Mouse (Mus musculus): ENCODE measurements around the gene Tspear. TPM values are rescaled to one million over a fixed set of nuclear protein-coding genes. Genes with fewer than 3 reads are reported as not detected.

The Tspear gene
- polyA plus RNA-seq, 1 experiment from 2014 or later = 0.38 TPM

GRCm38 (mm10) chr10:77835647-77836046, 149.3 kb downstream of the Tspear start, which contains the start of gene Krtap10-10:
TSS of gene Krtap10-10 (plus strand) at chr10:77835947.
- 50% methylated on average over 9 of the region's 9 CpGs for WGBS

DNA sequence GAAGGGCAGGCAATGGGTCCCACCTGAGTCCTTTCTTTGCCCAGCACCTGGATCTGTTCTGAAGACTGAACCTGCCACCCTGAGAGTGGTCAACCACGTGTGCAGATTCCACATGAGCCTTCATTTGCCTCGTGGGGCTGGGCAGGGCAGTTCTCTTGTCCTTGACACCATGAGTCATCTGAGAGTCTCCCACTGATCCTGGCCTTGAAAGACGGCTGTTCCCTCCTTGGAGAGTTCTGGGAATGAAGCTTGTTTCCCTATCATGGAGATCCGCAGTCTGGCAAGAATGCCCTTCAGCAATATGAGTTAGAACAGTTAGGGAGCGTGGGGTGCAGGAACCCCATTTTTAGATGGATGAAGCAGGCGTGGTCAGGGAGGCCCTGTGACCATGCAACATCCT, 152.6 kb downstream of the Tspear start:
- 65% methylated on average over 6 of the region's 6 CpGs for WGBS
- no peak for ATAC-seq (ENCODE audit: low read depth)
- H3K4me2 ChIP-seq (ENCODE audit: low read depth, low read length) = no peak overlapping the region
- no peak overlapping the region for H3K4me3 ChIP-seq (ENCODE audit: low read length)
- H3K27me3 ChIP-seq (ENCODE audit: control insufficient read depth, insufficient read depth, low read depth, low read length) = no peaks in the 10 kb centered on the region
- H3K9ac ChIP-seq (ENCODE audit: low read length) = no peak overlapping the region
- 0 out of 2 replicates have a peak, but pooled peaks cover 2% of the 10 kb centered on the region for H3K9me3 ChIP-seq (ENCODE audit: control insufficient read depth, low read length)
- no peak overlapping the region for H3K27ac ChIP-seq (ENCODE audit: low read length)
- H3K36me3 ChIP-seq (ENCODE audit: control insufficient read depth, insufficient read depth, low read length) = no peaks in the 10 kb centered on the region
- H3K4me1 ChIP-seq (replicated peaks; ENCODE audit: control insufficient read depth, insufficient read depth, low read length) = no peaks in the 10 kb centered on the region

More at GRCm38 (mm10) chr10:77835647-77836046, 149.3 kb downstream of the Tspear start, which contains the start of gene Krtap10-10:
- H3K36me3 ChIP-seq (ENCODE audit: control insufficient read depth, insufficient read depth, low read length) = no peaks in the 10 kb centered on the region
- no peak within 1 kb of the TSS for H3K27ac ChIP-seq (ENCODE audit: low read length)
- no peak within 1 kb of the TSS for H3K9ac ChIP-seq (ENCODE audit: low read length)
- H3K9me3 ChIP-seq (ENCODE audit: control insufficient read depth, low read length) = no peaks in the 10 kb centered on the region
- H3K4me1 ChIP-seq (replicated peaks; ENCODE audit: control insufficient read depth, insufficient read depth, low read length) = no peaks in the 10 kb centered on the region
- no peaks in the 10 kb centered on the region for H3K27me3 ChIP-seq (ENCODE audit: control insufficient read depth, insufficient read depth, low read depth, low read length)
- H3K4me3 ChIP-seq (ENCODE audit: low read length) = no peak within 1 kb of the TSS
- ATAC-seq (ENCODE audit: low read depth) = no peak
- no peak within 1 kb of the TSS for H3K4me2 ChIP-seq (ENCODE audit: low read depth, low read length)

DNA sequence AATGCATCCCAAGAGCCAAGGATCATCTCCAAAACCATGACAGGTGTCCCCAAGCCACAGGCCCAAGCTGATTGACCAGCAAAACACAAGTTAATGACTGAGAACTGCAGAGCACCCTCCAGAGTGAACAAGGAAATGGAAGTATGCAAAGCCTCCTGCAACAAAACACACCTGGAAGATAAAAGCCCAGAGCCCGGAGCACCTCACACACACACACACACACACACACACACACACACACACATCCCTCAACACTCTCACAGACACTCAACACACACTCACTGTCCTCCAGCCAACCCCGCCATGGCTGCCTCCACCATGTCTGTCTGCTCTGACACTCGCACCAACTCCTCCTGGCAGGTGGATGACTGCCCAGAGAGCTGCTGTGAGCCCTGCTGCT, 160.1 kb downstream of the Tspear start, which contains the start of gene Gm36176:
Gene Gm36176 (plus strand): TSS at position 301 of the 400 bp plus-strand sequence.
- Histone ChIP-seq H3K27me3 (ENCODE audit: control insufficient read depth, insufficient read depth, low read depth, low read length) (no peaks in the 10 kb centered on the region), H3K9ac (ENCODE audit: low read length) (no peak within 1 kb of the TSS), H3K4me2 (ENCODE audit: low read depth, low read length) (no peak within 1 kb of the TSS), H3K9me3 (ENCODE audit: control insufficient read depth, low read length) (0 out of 2 replicates have a peak, but pooled peaks cover 2% of the 10 kb centered on the region), H3K4me3 (ENCODE audit: low read length) (no peak within 1 kb of the TSS), H3K27ac (ENCODE audit: low read length) (no peak within 1 kb of the TSS), H3K4me1 (replicated peaks; ENCODE audit: control insufficient read depth, insufficient read depth, low read length) (no peaks in the 10 kb centered on the region), H3K36me3 (ENCODE audit: control insufficient read depth, insufficient read depth, low read length) (no peaks in the 10 kb centered on the region)
- no peak for ATAC-seq (ENCODE audit: low read depth)
- WGBS = 48% methylated on average over 3 of the region's 3 CpGs

DNA sequence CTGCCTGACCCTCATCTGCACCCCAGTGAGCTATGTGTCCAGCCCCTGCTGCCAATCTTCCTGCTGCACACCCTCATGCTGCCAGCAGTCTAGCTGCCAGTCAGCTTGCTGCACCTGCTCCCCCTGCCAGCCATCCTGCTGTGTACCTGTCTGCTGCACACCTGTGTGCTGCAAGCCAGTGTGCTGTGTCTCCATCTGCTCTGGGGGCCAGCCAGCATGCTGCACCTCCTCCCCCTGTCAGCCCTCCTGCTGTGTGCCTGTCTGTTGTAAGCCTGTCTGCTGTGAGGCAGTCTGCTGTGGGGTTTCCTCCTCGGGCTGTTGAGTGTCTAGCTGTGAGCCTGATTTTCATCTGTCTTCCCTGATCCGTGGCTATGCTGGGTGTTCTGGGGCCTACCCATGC, 160.6 kb downstream of the Tspear start:
- H3K27me3 ChIP-seq (ENCODE audit: control insufficient read depth, insufficient read depth, low read depth, low read length) = no peaks in the 10 kb centered on the region
- H3K4me2 ChIP-seq (ENCODE audit: low read depth, low read length) = no peak overlapping the region
- no peak overlapping the region for H3K4me3 ChIP-seq (ENCODE audit: low read length)
- no peaks in the 10 kb centered on the region for H3K36me3 ChIP-seq (ENCODE audit: control insufficient read depth, insufficient read depth, low read length)
- no peaks in the 10 kb centered on the region for H3K4me1 ChIP-seq (replicated peaks; ENCODE audit: control insufficient read depth, insufficient read depth, low read length)
- H3K9ac ChIP-seq (ENCODE audit: low read length) = no peak overlapping the region
- 10% methylated on average over 2 of the region's 2 CpGs for WGBS
- H3K27ac ChIP-seq (ENCODE audit: low read length) = no peak overlapping the region
- no peak for ATAC-seq (ENCODE audit: low read depth)
- H3K9me3 ChIP-seq (ENCODE audit: control insufficient read depth, low read length) = 0 out of 2 replicates have a peak, but pooled peaks cover 2% of the 10 kb centered on the region

DNA sequence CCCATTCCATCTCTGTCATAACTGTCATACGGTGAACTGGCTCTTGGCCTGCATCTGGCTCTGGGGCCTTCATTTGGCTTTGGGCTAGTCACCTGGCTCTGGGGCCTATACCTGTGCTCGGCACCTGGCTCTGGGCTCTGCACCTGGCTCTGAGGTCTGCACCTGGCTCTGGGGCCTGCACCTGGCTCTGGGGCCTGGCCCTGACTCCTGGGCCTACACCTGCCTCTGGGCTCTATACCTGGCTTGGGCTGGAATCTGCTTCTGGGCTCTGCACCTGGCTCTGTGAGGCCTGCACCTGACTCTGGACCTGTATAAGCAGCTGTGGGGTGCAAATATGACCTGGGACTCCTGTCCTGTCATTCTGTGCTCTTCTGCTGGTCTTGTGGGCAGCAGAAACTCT, 161.2 kb downstream of the Tspear start:
- WGBS = 86% methylated on average over 2 of the region's 2 CpGs
- no peak overlapping the region for H3K4me2 ChIP-seq (ENCODE audit: low read depth, low read length)
- no peak for ATAC-seq (ENCODE audit: low read depth)
- H3K36me3 ChIP-seq (ENCODE audit: control insufficient read depth, insufficient read depth, low read length) = no peaks in the 10 kb centered on the region
- H3K9me3 ChIP-seq (ENCODE audit: control insufficient read depth, low read length) = 0 out of 2 replicates have a peak, but pooled peaks cover 2% of the 10 kb centered on the region
- no peak overlapping the region for H3K27ac ChIP-seq (ENCODE audit: low read length)
- no peak overlapping the region for H3K9ac ChIP-seq (ENCODE audit: low read length)
- H3K4me3 ChIP-seq (ENCODE audit: low read length) = no peak overlapping the region
- H3K27me3 ChIP-seq (ENCODE audit: control insufficient read depth, insufficient read depth, low read depth, low read length) = no peaks in the 10 kb centered on the region
- no peaks in the 10 kb centered on the region for H3K4me1 ChIP-seq (replicated peaks; ENCODE audit: control insufficient read depth, insufficient read depth, low read length)

- WGBS = 52% methylated on average over 9 of the region's 9 CpGs
- no peak for ATAC-seq (ENCODE audit: low read depth)
- no peaks in the 10 kb centered on the region; the same call in 1 of the 2 replicates for H3K27me3 ChIP-seq (ENCODE audit: control insufficient read depth, insufficient read depth, low read depth, low read length)
- no peak within 1 kb of the TSS for H3K27ac ChIP-seq (ENCODE audit: low read length)
- no peak within 1 kb of the TSS for H3K4me2 ChIP-seq (ENCODE audit: low read depth, low read length)
- no peaks in the 10 kb centered on the region for H3K36me3 ChIP-seq (ENCODE audit: control insufficient read depth, insufficient read depth, low read length)
- no peak within 1 kb of the TSS for H3K9ac ChIP-seq (ENCODE audit: low read length)
- H3K4me3 ChIP-seq (ENCODE audit: low read length) = no peak within 1 kb of the TSS
- no peaks in the 10 kb centered on the region for H3K9me3 ChIP-seq (ENCODE audit: control insufficient read depth, low read length)
- no peaks in the 10 kb centered on the region for H3K4me1 ChIP-seq (replicated peaks; ENCODE audit: control insufficient read depth, insufficient read depth, low read length)
Measured at GRCm38 (mm10) chr10:77852559-77852958, 166.2 kb downstream of the Tspear start, which contains the start of gene Gm10318. TSS of gene Gm10318 (plus strand) at chr10:77852859.

DNA sequence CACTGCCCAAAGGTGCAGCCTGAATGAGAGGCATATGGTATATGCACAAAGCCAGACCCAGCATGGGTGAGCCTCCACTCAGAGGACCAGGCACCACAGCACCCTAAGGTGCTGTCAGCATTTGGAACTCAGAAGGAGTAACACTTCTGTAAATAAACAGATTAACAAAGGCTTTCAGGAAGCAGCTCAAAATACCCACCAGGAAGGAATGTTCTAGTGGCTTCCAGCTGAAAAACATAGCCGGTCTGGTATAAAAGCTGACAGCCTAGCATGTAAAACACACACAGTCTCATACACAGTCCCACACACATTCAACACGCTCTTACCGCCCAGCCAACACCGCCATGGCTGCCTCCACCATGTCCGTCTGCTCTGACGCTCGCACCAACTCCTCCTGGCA, 175.3 kb downstream of the Tspear start, which contains the start of gene Gm3285:
Gene Gm3285 (plus strand): TSS at position 301 of the 400 bp plus-strand sequence.
- H3K4me3 ChIP-seq (ENCODE audit: low read length) = no peak within 1 kb of the TSS
- H3K4me1 ChIP-seq (replicated peaks; ENCODE audit: control insufficient read depth, insufficient read depth, low read length) = no peaks in the 10 kb centered on the region
- H3K27ac ChIP-seq (ENCODE audit: low read length) = no peak within 1 kb of the TSS
- ATAC-seq (ENCODE audit: low read depth) = no peak
- H3K9ac ChIP-seq (ENCODE audit: low read length) = no peak within 1 kb of the TSS
- no peak within 1 kb of the TSS for H3K4me2 ChIP-seq (ENCODE audit: low read depth, low read length)
- no peaks in the 10 kb centered on the region for H3K9me3 ChIP-seq (ENCODE audit: control insufficient read depth, low read length)
- no peaks in the 10 kb centered on the region for H3K27me3 ChIP-seq (ENCODE audit: control insufficient read depth, insufficient read depth, low read depth, low read length)
- 37% methylated on average over 7 of the region's 7 CpGs for whole genome bisulfite sequencing
- no peaks in the 10 kb centered on the region for H3K36me3 ChIP-seq (ENCODE audit: control insufficient read depth, insufficient read depth, low read length)

GRCm38 (mm10) chr10:77864067-77864761, 177.8 kb downstream of the Tspear start:
- H3K27me3 ChIP-seq (ENCODE audit: control insufficient read depth, insufficient read depth, low read depth, low read length) = no peaks in the 10 kb centered on the region
- H3K27ac ChIP-seq (ENCODE audit: low read length) = no peak overlapping the region
- H3K9ac ChIP-seq (ENCODE audit: low read length) = no peak overlapping the region
- 24% methylated on average over 14 of the region's 14 CpGs for WGBS
- peak overlapping the region; percentile 33; the same call in 1 of the 2 replicates for H3K4me2 ChIP-seq (ENCODE audit: low read depth, low read length)
- H3K4me1 ChIP-seq (replicated peaks; ENCODE audit: control insufficient read depth, insufficient read depth, low read length) = no peaks in the 10 kb centered on the region
- H3K36me3 ChIP-seq (ENCODE audit: control insufficient read depth, insufficient read depth, low read length) = no peaks in the 10 kb centered on the region
- no peaks in the 10 kb centered on the region for H3K9me3 ChIP-seq (ENCODE audit: control insufficient read depth, low read length)
- no peak overlapping the region; the same call in 1 of the 2 replicates for H3K4me3 ChIP-seq (ENCODE audit: low read length)
- ATAC-seq (ENCODE audit: low read depth) = peak; percentile 86

GRCm38 (mm10) chr10:77864762-77865143, 178.4 kb downstream of the Tspear start:
- ATAC-seq (ENCODE audit: low read depth) = no peak
- H3K4me1 ChIP-seq (replicated peaks; ENCODE audit: control insufficient read depth, insufficient read depth, low read length) = no peaks in the 10 kb centered on the region
- 30% methylated on average over 11 of the region's 11 CpGs for WGBS
- peak overlapping the region; percentile 33; the same call in 1 of the 2 replicates for H3K4me2 ChIP-seq (ENCODE audit: low read depth, low read length)
- no peaks in the 10 kb centered on the region for H3K36me3 ChIP-seq (ENCODE audit: control insufficient read depth, insufficient read depth, low read length)
- H3K9ac ChIP-seq (ENCODE audit: low read length) = no peak overlapping the region
- H3K9me3 ChIP-seq (ENCODE audit: control insufficient read depth, low read length) = no peaks in the 10 kb centered on the region
- H3K4me3 ChIP-seq (ENCODE audit: low read length) = no peak overlapping the region; the same call in 1 of the 2 replicates
- no peaks in the 10 kb centered on the region for H3K27me3 ChIP-seq (ENCODE audit: control insufficient read depth, insufficient read depth, low read depth, low read length)
- no peak overlapping the region for H3K27ac ChIP-seq (ENCODE audit: low read length)
